Mouse (Mus musculus) heart, embryonic 11.5 days (tissue): ENCODE results near the gene Gm2310. TPM values are rescaled to one million over a fixed set of nuclear protein-coding genes. Genes with fewer than 3 reads are reported as not detected.

Source experiments
- ATAC-seq: fragments of 200-750 bp; cut with Nextera tagmentation; replicated peaks from 2 replicates; pipeline ENCODE4 v1.8.0; 2017; ENCODE audit warnings: moderate library complexity; ENCODE audit not compliant: insufficient number of reproducible peaks, low FRiP score, low TSS enrichment
- H3K27ac ChIP-seq: fragments of 300-500 bp; sonication (generic); 2 replicates; pipeline ENCODE4 v1.5.1; 2014; ENCODE audit warnings: mild to moderate bottlenecking, low read depth, low read length
- H3K27me3 ChIP-seq: fragments of 300-500 bp; sonication (generic); 2 replicates; pipeline ENCODE4 v1.6.1; 2014; ENCODE audit warnings: mild to moderate bottlenecking, low read length, mixed read lengths; ENCODE audit not compliant: control insufficient read depth, insufficient read depth
- H3K36me3 ChIP-seq: fragments of 300-500 bp; sonication (generic); 2 replicates; pipeline ENCODE4 v1.6.1; 2014; ENCODE audit warnings: mild to moderate bottlenecking, low read length, moderate library complexity, mixed read lengths; ENCODE audit not compliant: control insufficient read depth, insufficient read depth
- H3K4me1 ChIP-seq: fragments of 300-500 bp; sonication (generic); 2 replicates; pipeline ENCODE4 v1.6.1; 2014; ENCODE audit warnings: low read length; ENCODE audit not compliant: control insufficient read depth, insufficient read depth
- H3K4me2 ChIP-seq: fragments of 300-500 bp; sonication (generic); 2 replicates; pipeline ENCODE4 v1.6.1; 2014; ENCODE audit warnings: mild to moderate bottlenecking, moderate library complexity
- H3K4me3 ChIP-seq: fragments of 300-500 bp; sonication (generic); 2 replicates; pipeline ENCODE4 v1.5.1; 2014; ENCODE audit warnings: low read depth, low read length
- H3K9ac ChIP-seq: fragments of 300-500 bp; sonication (generic); 2 replicates; pipeline ENCODE4 v1.6.1; 2014; ENCODE audit warnings: mild to moderate bottlenecking, low read depth, low read length, moderate library complexity
- H3K9me3 ChIP-seq: fragments of 300-500 bp; sonication (generic); replicated peaks from 2 replicates; pipeline ENCODE4 v1.6.1; 2016; ENCODE audit warnings: low read length; ENCODE audit not compliant: control insufficient read depth
- WGBS: fragments of 180-500 bp; shearing (Covaris S2); extraction: QIAGEN DNeasy Blood & Tissue Kit; methylation state at CpG from one replicate; pipeline ENCODE4 v1.1.7; 2014; ENCODE audit not compliant: insufficient replicate concordance; 5-methylcytosine and 5-hydroxymethylcytosine counted together
- polyA plus RNA-seq: library from polyadenylated mRNA; unstranded; fragments of >200 nt; fragmentation: Nextera tagmentation; extraction: Ambion mirVana; gene quantifications from 2 replicates; pipeline ENCODE4 v1.2.1, GENCODE M21; 2014

Gene Gm2310
- polyA plus RNA-seq, 1 experiment from 2014 or later = not detected

DNA sequence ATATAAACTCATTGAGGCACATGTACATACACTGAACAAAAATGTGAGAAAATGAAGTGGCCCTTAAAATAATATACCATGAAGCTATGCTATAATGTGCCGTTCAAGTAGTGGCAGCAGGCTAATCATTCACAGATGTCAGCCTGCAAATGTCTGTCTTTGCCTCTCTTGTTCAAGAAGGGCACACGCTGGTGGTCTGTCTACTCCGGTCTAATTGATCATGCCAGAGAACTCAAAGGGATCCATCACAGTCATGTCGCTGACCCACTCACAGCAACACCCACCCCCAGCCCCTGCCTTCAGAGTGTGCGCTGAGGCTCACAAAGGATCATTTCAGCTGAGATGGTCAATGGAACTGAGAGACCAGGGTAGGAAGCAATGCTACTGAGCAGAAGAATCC is 6.8 kb downstream of the Gm2310 start:
- H3K27me3 ChIP-seq = no peaks in the 10 kb centered on the region

GRCm38 (mm10) chr15:8511861-8512260 is 7.9 kb downstream of the Gm2310 start:
- no peaks in the 10 kb centered on the region for H3K9me3 ChIP-seq
- no peak for ATAC-seq
- no peaks in the 10 kb centered on the region for H3K4me1 ChIP-seq
- no peak overlapping the region for H3K4me2 ChIP-seq
- H3K27ac ChIP-seq = no peak overlapping the region
- H3K27me3 ChIP-seq = no peaks in the 10 kb centered on the region
- H3K4me3 ChIP-seq = no peak overlapping the region
- H3K36me3 ChIP-seq = no peaks in the 10 kb centered on the region
- H3K9ac ChIP-seq = no peak overlapping the region
- 59% methylated on average over 9 of the region's 9 CpGs for WGBS

More for the DNA sequence above, 6.8 kb downstream of the Gm2310 start:
- no peak overlapping the region for H3K9ac ChIP-seq
- no peak overlapping the region for H3K4me2 ChIP-seq
- ATAC-seq = no peak
- H3K4me1 ChIP-seq = no peaks in the 10 kb centered on the region
- no peaks in the 10 kb centered on the region for H3K36me3 ChIP-seq
- H3K27ac ChIP-seq = no peak overlapping the region
- no peaks in the 10 kb centered on the region for H3K9me3 ChIP-seq
- WGBS = 58% methylated on average over 5 of the region's 5 CpGs
- no peak overlapping the region for H3K4me3 ChIP-seq

DNA sequence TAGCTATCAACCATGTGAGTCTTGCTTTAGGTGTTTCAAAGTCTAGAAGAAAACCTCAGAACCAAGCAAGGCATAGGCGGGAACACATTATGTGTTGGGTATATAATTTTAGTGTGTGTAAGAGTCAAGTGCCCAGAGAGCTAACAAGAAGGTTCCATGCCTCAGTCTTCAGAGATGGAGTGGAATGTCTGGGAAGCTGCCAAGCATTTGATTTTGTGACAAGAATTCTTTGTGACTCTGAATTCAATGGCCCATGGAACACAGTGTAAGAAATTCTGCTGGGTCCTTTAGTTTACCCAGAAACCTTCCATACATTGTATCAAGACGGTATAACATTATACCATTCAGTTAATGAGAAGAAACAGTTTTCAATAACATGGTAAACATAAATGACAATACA is 17.3 kb downstream of the Gm2310 start:
- Histone ChIP-seq H3K9ac (no peak overlapping the region), H3K4me1 (no peaks in the 10 kb centered on the region), H3K36me3 (no peaks in the 10 kb centered on the region), H3K9me3 (no peaks in the 10 kb centered on the region), H3K27ac (no peak overlapping the region), H3K4me2 (no peak overlapping the region), H3K4me3 (no peak overlapping the region), H3K27me3 (no peaks in the 10 kb centered on the region)
- 83% methylated on average over 2 of the region's 2 CpGs for WGBS
- ATAC-seq = no peak

GRCm38 (mm10) chr15:8485261-8485660 is 34.5 kb downstream of the Gm2310 start:
- Histone ChIP-seq H3K9ac (no peak overlapping the region), H3K36me3 (no peaks in the 10 kb centered on the region), H3K4me1 (no peaks in the 10 kb centered on the region), H3K27ac (no peak overlapping the region), H3K27me3 (no peaks in the 10 kb centered on the region), H3K4me3 (no peak overlapping the region), H3K9me3 (no peaks in the 10 kb centered on the region), H3K4me2 (no peak overlapping the region)
- 78% methylated on average over 6 of the region's 6 CpGs for WGBS
- no peak for ATAC-seq

DNA sequence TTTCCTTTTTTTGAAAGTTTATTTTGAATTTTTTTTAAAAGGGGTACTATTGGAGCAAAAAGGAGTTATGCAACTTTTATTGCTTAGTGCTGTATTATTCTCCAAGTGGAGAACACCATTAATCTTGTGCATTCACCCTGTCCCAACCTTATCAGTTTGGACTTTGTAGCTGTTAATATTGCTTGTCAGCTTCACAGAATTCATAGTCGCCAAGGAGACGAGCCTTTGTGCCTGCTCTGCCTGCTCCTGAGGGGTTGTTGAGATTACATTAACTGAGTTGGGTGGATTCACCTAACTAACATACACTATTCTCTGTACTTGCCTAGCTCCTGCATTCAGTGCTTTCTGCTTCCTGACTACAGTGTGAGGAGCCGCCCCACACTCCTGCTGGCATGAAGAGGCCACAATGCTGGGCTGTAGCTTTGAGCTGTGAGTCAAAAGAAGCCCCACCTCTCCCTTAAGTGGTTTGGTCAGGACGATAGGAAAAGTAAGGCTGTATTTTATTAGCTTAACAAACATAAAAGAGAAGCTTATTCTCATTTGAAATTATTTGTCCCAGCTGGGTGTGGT is 50.7 kb downstream of the Gm2310 start:
- ATAC-seq = no peak
- no peak overlapping the region for H3K27ac ChIP-seq
- no peak overlapping the region for H3K4me2 ChIP-seq
- no peak overlapping the region for H3K9ac ChIP-seq
- H3K4me1 ChIP-seq = no peaks in the 10 kb centered on the region
- WGBS = 57% methylated on average over 4 of the region's 4 CpGs
- H3K4me3 ChIP-seq = no peak overlapping the region
- H3K27me3 ChIP-seq = no peaks in the 10 kb centered on the region
- H3K9me3 ChIP-seq = no peaks in the 10 kb centered on the region
- no peaks in the 10 kb centered on the region for H3K36me3 ChIP-seq

Other genes with a start within 250 kb of the Gm2310 start
- 14.7 and 17.5 TPM in 2 replicates for gene Nipbl, start 75.5 kb downstream of the Gm2310 start, polyA plus RNA-seq
- gene Slc1a3, start 190.8 kb upstream of the Gm2310 start, polyA plus RNA-seq = 22.7 and 23.7 TPM in 2 replicates